ENCODE assay signal across 17 mouse cellular contexts in the genomic region with DNA sequence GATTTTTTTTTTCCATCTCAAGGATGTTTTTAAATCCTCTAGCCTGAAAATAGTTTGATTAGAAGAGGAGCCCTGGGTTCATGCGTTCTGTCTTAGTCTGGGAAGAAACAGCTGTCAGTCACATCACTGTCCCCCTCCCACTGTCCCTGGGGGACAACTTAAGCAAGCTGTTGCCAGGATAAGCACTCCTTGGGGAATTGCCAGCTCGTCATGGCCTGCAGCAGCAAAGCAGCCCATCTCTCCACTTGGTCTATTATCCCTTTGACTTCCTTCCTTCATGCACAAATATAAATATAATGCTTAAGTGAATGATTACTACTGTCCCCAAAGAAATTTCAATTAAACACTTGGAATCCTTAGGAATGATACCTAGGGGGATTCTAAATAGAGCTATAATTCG.
DNase-seq lines count a peak whose midpoint lies in the region; ATAC-seq and TF ChIP-seq lines count a peak whose summit lies in the region.
"Had no signal": no experiment of that assay in that cellular context is flagged by ENCODE, and none has a peak within 500 bp of the region (broad histone marks: within the 10 kb centered on the region; RNA-seq: fewer than 3 reads in every experiment).

No protein-coding gene starts in this region.

- no peaks in the 10 kb centered on the region for H3K27me3 ChIP-seq in cerebellum, adult 2 months (ENCODE audit: control insufficient read depth, insufficient read depth, low read length)
- no peaks in the 10 kb centered on the region for H3K27me3 ChIP-seq in neural tube, embryonic 11.5 days (ENCODE audit: control insufficient read depth, insufficient read depth, low read length)
- no peaks in the 10 kb centered on the region for H3K27me3 ChIP-seq in liver, postnatal 0 days (ENCODE audit: insufficient read depth, low read length)
- H3K27me3 ChIP-seq: forebrain, embryonic 15.5 days; liver, embryonic 12.5 days; stomach, embryonic 15.5 days had no signal

- 58% methylated on average over 3 of the region's 3 CpGs for WGBS in cerebellum, adult 2 months
- WGBS in neural tube, embryonic 11.5 days, result 38% methylated on average over 3 of the region's 3 CpGs
- 42% methylated on average over 3 of the region's 3 CpGs for WGBS in liver, postnatal 0 days (ENCODE audit: insufficient replicate concordance)

- no peak overlapping the region for H3K9ac ChIP-seq in neural tube, embryonic 11.5 days (ENCODE audit: low read length)
- H3K9ac ChIP-seq in liver, postnatal 0 days (replicated peaks), result no peak overlapping the region
- H3K9ac ChIP-seq: forebrain, embryonic 15.5 days; liver, embryonic 12.5 days; stomach, embryonic 15.5 days had no signal

- no peak overlapping the region for H3K4me3 ChIP-seq in cerebellum, adult 2 months (replicated peaks; ENCODE audit: insufficient read depth, low read depth, low read length)
- no peak overlapping the region for H3K4me3 ChIP-seq in neural tube, embryonic 11.5 days (ENCODE audit: low read depth, low read length)
- H3K4me3 ChIP-seq in liver, postnatal 0 days (ENCODE audit: low read depth, low read length), result no peak overlapping the region
- H3K4me3 ChIP-seq: forebrain, embryonic 15.5 days; limb, embryonic 10.5 days; liver, embryonic 12.5 days; stomach, embryonic 15.5 days had no signal

- no peaks in the 10 kb centered on the region for H3K36me3 ChIP-seq in neural tube, embryonic 11.5 days (ENCODE audit: control insufficient read depth, insufficient read depth, low read length)
- no peaks in the 10 kb centered on the region for H3K36me3 ChIP-seq in liver, postnatal 0 days (replicated peaks; ENCODE audit: insufficient read depth, low read length)
- H3K36me3 ChIP-seq: forebrain, embryonic 15.5 days; limb, embryonic 10.5 days; liver, embryonic 12.5 days; stomach, embryonic 15.5 days had no signal

- no peak overlapping the region for H3K4me2 ChIP-seq in neural tube, embryonic 11.5 days (ENCODE audit: low read depth)
- no peak overlapping the region for H3K4me2 ChIP-seq in liver, postnatal 0 days (ENCODE audit: low read depth, low read length)
- H3K4me2 ChIP-seq: forebrain, embryonic 15.5 days; liver, embryonic 12.5 days; stomach, embryonic 15.5 days had no signal

- no peak for TF ChIP-seq CTCF in cerebellum, adult 2 months (IDR thresholded peaks at IDR 0.05; ENCODE audit: borderline replicate concordance, insufficient read depth, low read depth, low read length)
- no peak for TF ChIP-seq CTCF in liver, postnatal 0 days (IDR thresholded peaks at IDR 0.05; ENCODE audit: low read depth)

- DNase-seq in cerebellum, postnatal 10 days, result peak; percentile 56 to 57
- DNase-seq in cerebellum, adult 2 months, result no peak
- peak; percentile 19 for DNase-seq in kidney, postnatal 10 days
- DNase-seq in kidney, adult 18-20 months, result no peak
- DNase-seq in neural tube, embryonic 11.5 days (ENCODE audit: low spot score), result peak; percentile 53
- no peak for DNase-seq in neural tube, embryonic 10.5 days (ENCODE audit: extremely low spot score, low spot score)
- no peak for DNase-seq in liver, postnatal 0 days
- no peak for DNase-seq in adrenal gland, adult 8-10 months
- DNase-seq: adrenal gland, postnatal 36 days; heart, adult 18-20 months; kidney, adult 8-10 months; layer of hippocampus, postnatal 36 days; spleen, adult 18-20 months had no signal

- ATAC-seq in neural tube, embryonic 11.5 days (ENCODE audit: insufficient read depth, low FRiP score, low TSS enrichment), result 0 out of 2 replicates have a peak, but pooled peaks have one; percentile 38
- no peak for ATAC-seq in liver, postnatal 0 days
- ATAC-seq: forebrain, embryonic 15.5 days; liver, embryonic 12.5 days had no signal

- no peak overlapping the region for H3K27ac ChIP-seq in cerebellum, adult 2 months (ENCODE audit: insufficient read depth, low read length)
- H3K27ac ChIP-seq in neural tube, embryonic 11.5 days (ENCODE audit: low read depth, low read length), result no peak overlapping the region
- H3K27ac ChIP-seq in liver, postnatal 0 days (ENCODE audit: low read depth), result no peak overlapping the region
- H3K27ac ChIP-seq: forebrain, embryonic 15.5 days; limb, embryonic 10.5 days; liver, embryonic 12.5 days; stomach, embryonic 15.5 days had no signal

- no peaks in the 10 kb centered on the region for H3K9me3 ChIP-seq in neural tube, embryonic 11.5 days (ENCODE audit: control insufficient read depth, low read length)
- H3K9me3 ChIP-seq in liver, postnatal 0 days (ENCODE audit: low read length), result no peaks in the 10 kb centered on the region
- H3K9me3 ChIP-seq: forebrain, embryonic 15.5 days; limb, embryonic 10.5 days; liver, embryonic 12.5 days; stomach, embryonic 15.5 days had no signal

- H3K4me1 ChIP-seq in cerebellum, adult 2 months (ENCODE audit: control insufficient read depth, insufficient read depth, low read length), result peaks cover 2% of the 10 kb centered on the region
- H3K4me1 ChIP-seq in neural tube, embryonic 11.5 days (ENCODE audit: control insufficient read depth, insufficient read depth, low read length), result no peaks in the 10 kb centered on the region
- H3K4me1 ChIP-seq in liver, postnatal 0 days (ENCODE audit: insufficient read depth), result no peaks in the 10 kb centered on the region
- H3K4me1 ChIP-seq: forebrain, embryonic 15.5 days; limb, embryonic 10.5 days; liver, embryonic 12.5 days; stomach, embryonic 15.5 days had no signal

- TF ChIP-seq EP300 in liver, postnatal 0 days (IDR thresholded peaks at IDR 0.05; ENCODE audit: low read depth), result no peak

- no peak for TF ChIP-seq POLR2A in cerebellum, adult 2 months (IDR thresholded peaks at IDR 0.05; ENCODE audit: borderline replicate concordance, insufficient read depth, low read length)

Comparison
In these comparisons a context has a peak if more than half of its experiments do, and no peak if none do; other contexts are left out.
1. DNase-seq: peak in cerebellum, postnatal 10 days (2 of 2), kidney, postnatal 10 days (single experiment) and neural tube, embryonic 11.5 days (single experiment); none in cerebellum, adult 2 months (0 of 2), kidney, adult 18-20 months (single experiment), neural tube, embryonic 10.5 days (single experiment), liver, postnatal 0 days (single experiment) and adrenal gland, adult 8-10 months (single experiment).